Mouse (Mus musculus): ENCODE measurements around the gene Armc6. TPM values are rescaled to one million over a fixed set of nuclear protein-coding genes. Genes with fewer than 3 reads are reported as not detected.
"Not testable (repeated sequence)": the region's sequence is repeated elsewhere in the genome, so short reads cannot be mapped to it uniquely, and the experiment has no call there.

The Armc6 gene
- polyA plus RNA-seq, 1 experiment from 2014 or later: 25.5 TPM

- no peaks in the 10 kb centered on the region for H3K27me3 ChIP-seq
- no peak overlapping the region for H3K27ac ChIP-seq
- 53% methylated on average over 6 of the region's 6 CpGs for WGBS
- no peak overlapping the region for H3K4me2 ChIP-seq (replicated peaks)
- no peaks in the 10 kb centered on the region for H3K9me3 ChIP-seq
- ATAC-seq (ENCODE audit: low FRiP score, low read depth): no peak
- no peak overlapping the region for H3K4me3 ChIP-seq
- H3K4me1 ChIP-seq: peaks cover 8% of the 10 kb centered on the region
- no peak overlapping the region for H3K9ac ChIP-seq
- H3K36me3 ChIP-seq: peaks cover 57% of the 10 kb centered on the region
Measured at GRCm38 (mm10) chr8:70223341-70223740, 10.9 kb downstream of the Armc6 start.

- no peak overlapping the region for H3K27ac ChIP-seq
- no peak overlapping the region for H3K9ac ChIP-seq
- H3K27me3 ChIP-seq: no peaks in the 10 kb centered on the region
- no peak overlapping the region for H3K4me2 ChIP-seq (replicated peaks)
- ATAC-seq (ENCODE audit: low FRiP score, low read depth): no peak
- peaks cover 8% of the 10 kb centered on the region for H3K4me1 ChIP-seq
- WGBS: 90% methylated on average over 12 of the region's 12 CpGs
- H3K4me3 ChIP-seq: no peak overlapping the region
- H3K36me3 ChIP-seq: peaks cover 47% of the 10 kb centered on the region
- H3K9me3 ChIP-seq: no peaks in the 10 kb centered on the region
Measured at GRCm38 (mm10) chr8:70222041-70222440, 12.2 kb downstream of the Armc6 start.

GRCm38 (mm10) chr8:70220911-70221310, 13.4 kb downstream of the Armc6 start:
- Histone ChIP-seq H3K4me1 (peaks cover 8% of the 10 kb centered on the region), H3K36me3 (peaks cover 46% of the 10 kb centered on the region), H3K4me2 (replicated peaks) (no peak overlapping the region), H3K4me3 (no peak overlapping the region), H3K27ac (no peak overlapping the region), H3K9me3 (no peaks in the 10 kb centered on the region), H3K27me3 (no peaks in the 10 kb centered on the region), H3K9ac (no peak overlapping the region)
- no peak for ATAC-seq (ENCODE audit: low FRiP score, low read depth)
- 92% methylated on average over 3 of the region's 3 CpGs for WGBS

- WGBS: 68% methylated on average over 8 of the region's 8 CpGs
- Histone ChIP-seq H3K27me3 (no peaks in the 10 kb centered on the region), H3K9me3 (no peaks in the 10 kb centered on the region), H3K27ac (no peak overlapping the region), H3K36me3 (peaks cover 41% of the 10 kb centered on the region), H3K4me3 (no peak overlapping the region), H3K4me1 (peaks cover 8% of the 10 kb centered on the region), H3K9ac (no peak overlapping the region), H3K4me2 (replicated peaks) (no peak overlapping the region)
- no peak for ATAC-seq (ENCODE audit: low FRiP score, low read depth)
Measured at GRCm38 (mm10) chr8:70220236-70220840, 13.9 kb downstream of the Armc6 start.

- Histone ChIP-seq H3K36me3 (peaks cover 29% of the 10 kb centered on the region), H3K9me3 (no peaks in the 10 kb centered on the region), H3K9ac (0 out of 2 replicates have a peak overlapping the region, but pooled peaks have one; percentile 40), H3K27me3 (no peaks in the 10 kb centered on the region), H3K4me2 (replicated peaks) (no peak overlapping the region), H3K4me1 (peaks cover 8% of the 10 kb centered on the region), H3K27ac (no peak overlapping the region), H3K4me3 (no peak overlapping the region)
- 43% methylated on average over 5 of the region's 5 CpGs for WGBS
- ATAC-seq (ENCODE audit: low FRiP score, low read depth): no peak
Measured at GRCm38 (mm10) chr8:70219107-70219684, 15.1 kb downstream of the Armc6 start.

- Histone ChIP-seq H3K9ac (no peak overlapping the region), H3K9me3 (no peaks in the 10 kb centered on the region), H3K4me2 (replicated peaks) (no peak overlapping the region), H3K36me3 (peaks cover 12% of the 10 kb centered on the region), H3K4me1 (peaks cover 12% of the 10 kb centered on the region), H3K4me3 (no peak overlapping the region), H3K27me3 (no peaks in the 10 kb centered on the region), H3K27ac (no peak overlapping the region)
- ATAC-seq (ENCODE audit: low FRiP score, low read depth): no peak
Measured at GRCm38 (mm10) chr8:70217441-70217840, 16.8 kb downstream of the Armc6 start.

GRCm38 (mm10) chr8:70216566-70216965, 17.7 kb downstream of the Armc6 start:
- Histone ChIP-seq H3K4me2 (replicated peaks) (no peak overlapping the region), H3K27ac (no peak overlapping the region), H3K4me3 (no peak overlapping the region), H3K36me3 (peaks cover 3% of the 10 kb centered on the region), H3K27me3 (no peaks in the 10 kb centered on the region), H3K9ac (no peak overlapping the region), H3K9me3 (no peaks in the 10 kb centered on the region), H3K4me1 (peaks cover 12% of the 10 kb centered on the region)
- no peak for ATAC-seq (ENCODE audit: low FRiP score, low read depth)
- 69% methylated on average over 1 of the region's 1 CpGs for WGBS

- WGBS: 67% methylated on average over 3 of the region's 3 CpGs
- not testable (repeated sequence) for H3K9me3 ChIP-seq; H3K27me3 ChIP-seq; H3K4me2 ChIP-seq (replicated peaks); ATAC-seq (ENCODE audit: low FRiP score, low read depth); H3K27ac ChIP-seq; H3K36me3 ChIP-seq; H3K4me3 ChIP-seq; H3K9ac ChIP-seq
- peaks cover 12% of the 10 kb centered on the region for H3K4me1 ChIP-seq
Measured at GRCm38 (mm10) chr8:70216161-70216560, 18.1 kb downstream of the Armc6 start.

- no peak for ATAC-seq (ENCODE audit: low FRiP score, low read depth)
- no peak overlapping the region for H3K27ac ChIP-seq
- no peak overlapping the region for H3K9ac ChIP-seq
- 71% methylated on average over 5 of the region's 5 CpGs for WGBS
- H3K9me3 ChIP-seq: no peaks in the 10 kb centered on the region
- H3K4me1 ChIP-seq: peaks cover 23% of the 10 kb centered on the region
- no peak overlapping the region for H3K4me3 ChIP-seq
- no peak overlapping the region for H3K4me2 ChIP-seq (replicated peaks)
- no peaks in the 10 kb centered on the region for H3K36me3 ChIP-seq
- H3K27me3 ChIP-seq: peaks cover 11% of the 10 kb centered on the region; the same call in 1 of the 2 replicates
Measured at GRCm38 (mm10) chr8:70215092-70215491, 19.2 kb downstream of the Armc6 start.

- Histone ChIP-seq H3K36me3 (no peaks in the 10 kb centered on the region), H3K4me2 (replicated peaks) (no peak overlapping the region), H3K9ac (no peak overlapping the region), H3K27me3 (peaks cover 11% of the 10 kb centered on the region; the same call in 1 of the 2 replicates), H3K27ac (no peak overlapping the region), H3K4me3 (no peak overlapping the region), H3K4me1 (peaks cover 19% of the 10 kb centered on the region), H3K9me3 (no peaks in the 10 kb centered on the region)
- ATAC-seq (ENCODE audit: low FRiP score, low read depth): no peak
- 64% methylated on average over 3 of the region's 3 CpGs for WGBS
Measured at GRCm38 (mm10) chr8:70214411-70214810, 19.9 kb downstream of the Armc6 start.

- Histone ChIP-seq H3K4me2 (replicated peaks) (peak within 1 kb of the TSS; percentile 98), H3K9ac (peak within 1 kb of the TSS; percentile 75), H3K27ac (no peak within 1 kb of the TSS), H3K4me3 (peak within 1 kb of the TSS; percentile 62), H3K36me3 (no peaks in the 10 kb centered on the region), H3K9me3 (no peaks in the 10 kb centered on the region), H3K4me1 (peaks cover 16% of the 10 kb centered on the region), H3K27me3 (peaks cover 11% of the 10 kb centered on the region; the same call in 1 of the 2 replicates)
- WGBS: under 1% methylated on average over 66 of the region's 66 CpGs
- ATAC-seq (ENCODE audit: low FRiP score, low read depth): peak; percentile 99
Measured at GRCm38 (mm10) chr8:70212112-70213055, 21.9 kb downstream of the Armc6 start, which contains the start of gene Slc25a42. TSS of gene Slc25a42 (minus strand) at chr8:70212305.

GRCm38 (mm10) chr8:70211726-70212111, 22.5 kb downstream of the Armc6 start:
- no peak for ATAC-seq (ENCODE audit: low FRiP score, low read depth)
- WGBS: 1% methylated on average over 31 of the region's 31 CpGs
- Histone ChIP-seq H3K9me3 (no peaks in the 10 kb centered on the region), H3K9ac (peak overlapping the region; percentile 75), H3K36me3 (no peaks in the 10 kb centered on the region), H3K27me3 (peaks cover 11% of the 10 kb centered on the region; the same call in 1 of the 2 replicates), H3K4me1 (peaks cover 16% of the 10 kb centered on the region), H3K4me2 (replicated peaks) (peak overlapping the region; percentile 98), H3K4me3 (peak overlapping the region; percentile 62), H3K27ac (no peak overlapping the region)
